Mouse (Mus musculus): ENCODE measurements around the gene Tmem260. TPM values are rescaled to one million over a fixed set of nuclear protein-coding genes. Genes with fewer than 3 reads are reported as not detected.

Gene Tmem260
- polyA plus RNA-seq, 3 experiments from 2014 or later, result 8.7 to 18.2 (median 17.1) TPM

- no peak for ATAC-seq
Measured at GRCm38 (mm10) chr14:48558975-48559374, 113.1 kb downstream of the Tmem260 start.

GRCm38 (mm10) chr14:48559736-48560135, 113.8 kb downstream of the Tmem260 start:
- ATAC-seq, result no peak

GRCm38 (mm10) chr14:48566596-48566995, 120.7 kb downstream of the Tmem260 start:
- ATAC-seq, result no peak

Other genes starting within 250 kb of the Tmem260 start
- not detected for gene Otx2, start 227.7 kb downstream of the Tmem260 start, polyA plus RNA-seq (2017; shearing (Covaris generic))